Mouse (Mus musculus): ENCODE data around the gene Slc30a9. TPM values are rescaled to one million over a fixed set of nuclear protein-coding genes. Genes with fewer than 3 reads are reported as not detected.

The Slc30a9 gene
- polyA plus RNA-seq (2015; fragmentation: Nextera tagmentation; extraction: Ambion mirVana): 171 and 196 TPM in 2 replicates

GRCm38 (mm10) chr5:67306698-67307521 lies at the start of gene Slc30a9:
TSS of gene Slc30a9 (plus strand) at chr5:67306955.

GRCm38 (mm10) chr5:67260531-67261371 lies 46.0 kb upstream of the Slc30a9 start, which contains the start of gene Tmem33:
TSS of gene Tmem33 (plus strand) at chr5:67260565.

Other genes with a start within 250 kb of the Slc30a9 start
- 0.08 and 0.09 TPM in 2 replicates for gene Phox2b, start 207.7 kb upstream of the Slc30a9 start, polyA plus RNA-seq (2015; fragmentation: Nextera tagmentation; extraction: Ambion mirVana)
- gene Tmem33, start 46.4 kb upstream of the Slc30a9 start, polyA plus RNA-seq (2015; fragmentation: Nextera tagmentation; extraction: Ambion mirVana): 65.2 and 69.0 TPM in 2 replicates
- gene Bend4, start 121.4 kb downstream of the Slc30a9 start, polyA plus RNA-seq (2015; fragmentation: Nextera tagmentation; extraction: Ambion mirVana): 7.7 and 9.2 TPM in 2 replicates